Mouse (Mus musculus): ENCODE results near the gene Rep15. TPM values are rescaled to one million over a fixed set of nuclear protein-coding genes. Genes with fewer than 3 reads are reported as not detected.

Gene Rep15
- polyA plus RNA-seq, 1 experiment, result 0.90 TPM

- TF ChIP-seq TCF12 (IDR thresholded peaks at IDR 0.05; ENCODE audit: insufficient read depth, poor library complexity, severe bottlenecking), result no peak
- no peak for TF ChIP-seq CEBPB (IDR thresholded peaks at IDR 0.05; ENCODE audit: insufficient read depth, poor library complexity, severe bottlenecking)
- TF ChIP-seq MYOD1 (IDR thresholded peaks at IDR 0.05; ENCODE audit: control insufficient read depth in 1 of 3, insufficient read length in 2 of 3, low read depth in 2 of 3), result no peak
Observed at GRCm38 (mm10) chr6:147053785-147054646, 21.6 kb downstream of the Rep15 start.

GRCm38 (mm10) chr6:147055374-147055977, 23.1 kb downstream of the Rep15 start:
- no peak overlapping the region for H3ac ChIP-seq (ENCODE audit: control insufficient read depth, insufficient read length)
- no peak for TF ChIP-seq SRF (IDR thresholded peaks at IDR 0.05; ENCODE audit: control insufficient read depth, insufficient read length, low read depth)
- no peaks in the 10 kb centered on the region for H3K79me2 ChIP-seq (ENCODE audit: control insufficient read depth, insufficient read depth)
- no peak overlapping the region for H3K4me2 ChIP-seq (ENCODE audit: low read depth)
- H3K4me3 ChIP-seq, result no peak overlapping the region
- peaks cover 12% of the 10 kb centered on the region for H3K36me3 ChIP-seq (ENCODE audit: control insufficient read depth, insufficient read depth)
- no peaks in the 10 kb centered on the region for H3K27me3 ChIP-seq (ENCODE audit: control insufficient read depth, insufficient read depth, insufficient read length)

More at GRCm38 (mm10) chr6:147053785-147054646, 21.6 kb downstream of the Rep15 start:
- peaks cover 21% of the 10 kb centered on the region for H3K36me3 ChIP-seq (ENCODE audit: control insufficient read depth, insufficient read depth)
- H3K4me2 ChIP-seq (ENCODE audit: low read depth), result no peak overlapping the region
- H3K27me3 ChIP-seq (ENCODE audit: control insufficient read depth, insufficient read depth, insufficient read length), result no peaks in the 10 kb centered on the region
- no peaks in the 10 kb centered on the region for H3K79me2 ChIP-seq (ENCODE audit: control insufficient read depth, insufficient read depth)
- no peak overlapping the region for H3K4me3 ChIP-seq
- H3ac ChIP-seq (ENCODE audit: control insufficient read depth, insufficient read length), result no peak overlapping the region

- TF ChIP-seq USF1 (IDR thresholded peaks at IDR 0.05; ENCODE audit: low read depth) (no peak), E2F4 (IDR thresholded peaks at IDR 0.05; ENCODE audit: insufficient read depth) (no peak), POLR2A (IDR thresholded peaks at IDR 0.05; ENCODE audit: insufficient read length, low read depth) (no peak), MAX (IDR thresholded peaks at IDR 0.05; ENCODE audit: low read depth) (no peak), MYOD1 (IDR thresholded peaks at IDR 0.05; ENCODE audit: control insufficient read depth in 1 of 3, insufficient read length in 2 of 3, low read depth in 2 of 3) (no peak), CEBPB (IDR thresholded peaks at IDR 0.05; ENCODE audit: insufficient read depth, poor library complexity, severe bottlenecking) (no peak), TCF12 (IDR thresholded peaks at IDR 0.05; ENCODE audit: insufficient read depth, poor library complexity, severe bottlenecking) (no peak), REST (IDR thresholded peaks at IDR 0.05; ENCODE audit: insufficient read depth, insufficient read length) (no peak), POLR2AphosphoS2 (IDR thresholded peaks at IDR 0.05; ENCODE audit: insufficient read length, low read depth) (no peak)
- no peak overlapping the region for H3ac ChIP-seq (ENCODE audit: control insufficient read depth, insufficient read length)
- peaks cover 25% of the 10 kb centered on the region for H3K36me3 ChIP-seq (ENCODE audit: control insufficient read depth, insufficient read depth)
- no peaks in the 10 kb centered on the region for H3K79me2 ChIP-seq (ENCODE audit: control insufficient read depth, insufficient read depth)
- no peak overlapping the region for H3K4me2 ChIP-seq (ENCODE audit: low read depth)
- H3K4me3 ChIP-seq, result no peak overlapping the region
- no peaks in the 10 kb centered on the region for H3K27me3 ChIP-seq (ENCODE audit: control insufficient read depth, insufficient read depth, insufficient read length)
Observed at GRCm38 (mm10) chr6:147059326-147059725, 26.9 kb downstream of the Rep15 start.

GRCm38 (mm10) chr6:147061630-147062029, 29.2 kb downstream of the Rep15 start:
- Histone ChIP-seq H3K4me2 (ENCODE audit: low read depth) (no peak overlapping the region), H3K36me3 (ENCODE audit: control insufficient read depth, insufficient read depth) (peaks cover 25% of the 10 kb centered on the region), H3K4me3 (no peak overlapping the region), H3ac (ENCODE audit: control insufficient read depth, insufficient read length) (no peak overlapping the region), H3K79me2 (ENCODE audit: control insufficient read depth, insufficient read depth) (no peaks in the 10 kb centered on the region), H3K27me3 (ENCODE audit: control insufficient read depth, insufficient read depth, insufficient read length) (no peaks in the 10 kb centered on the region)
- TF ChIP-seq POLR2AphosphoS2 (IDR thresholded peaks at IDR 0.05; ENCODE audit: insufficient read length, low read depth), result no peak
- no peak for TF ChIP-seq REST (IDR thresholded peaks at IDR 0.05; ENCODE audit: insufficient read depth, insufficient read length)
- no peak for TF ChIP-seq MYOG (IDR thresholded peaks at IDR 0.05; ENCODE audit: control insufficient read depth in 1 of 3, insufficient read depth in 1 of 3, insufficient read length in 2 of 3, low read depth in 2 of 3)
- no peak for TF ChIP-seq CEBPB (IDR thresholded peaks at IDR 0.05; ENCODE audit: insufficient read depth, poor library complexity, severe bottlenecking)
- no peak for TF ChIP-seq USF1 (IDR thresholded peaks at IDR 0.05; ENCODE audit: low read depth)
- TF ChIP-seq TCF3 (IDR thresholded peaks at IDR 0.05; ENCODE audit: insufficient read length, low read depth), result no peak
- TF ChIP-seq TCF12 (IDR thresholded peaks at IDR 0.05; ENCODE audit: insufficient read depth, poor library complexity, severe bottlenecking), result no peak
- no peak for TF ChIP-seq SRF (IDR thresholded peaks at IDR 0.05; ENCODE audit: control insufficient read depth, insufficient read length, low read depth)
- no peak for TF ChIP-seq MYOD1 (IDR thresholded peaks at IDR 0.05; ENCODE audit: control insufficient read depth in 1 of 3, insufficient read length in 2 of 3, low read depth in 2 of 3)
- no peak for TF ChIP-seq E2F4 (IDR thresholded peaks at IDR 0.05; ENCODE audit: insufficient read depth)
- no peak for TF ChIP-seq MAX (IDR thresholded peaks at IDR 0.05; ENCODE audit: low read depth)
- TF ChIP-seq POLR2A (IDR thresholded peaks at IDR 0.05; ENCODE audit: insufficient read length, low read depth), result no peak

- Histone ChIP-seq H3K27me3 (ENCODE audit: control insufficient read depth, insufficient read depth, insufficient read length) (no peaks in the 10 kb centered on the region), H3K4me3 (no peak overlapping the region), H3K4me2 (ENCODE audit: low read depth) (no peak overlapping the region), H3ac (ENCODE audit: control insufficient read depth, insufficient read length) (no peak overlapping the region), H3K36me3 (ENCODE audit: control insufficient read depth, insufficient read depth) (peaks cover 25% of the 10 kb centered on the region), H3K79me2 (ENCODE audit: control insufficient read depth, insufficient read depth) (no peaks in the 10 kb centered on the region)
- TF ChIP-seq REST (IDR thresholded peaks at IDR 0.05; ENCODE audit: insufficient read depth, insufficient read length), result no peak
- no peak for TF ChIP-seq CEBPB (IDR thresholded peaks at IDR 0.05; ENCODE audit: insufficient read depth, poor library complexity, severe bottlenecking)
- no peak for TF ChIP-seq TCF12 (IDR thresholded peaks at IDR 0.05; ENCODE audit: insufficient read depth, poor library complexity, severe bottlenecking)
- no peak for TF ChIP-seq MAX (IDR thresholded peaks at IDR 0.05; ENCODE audit: low read depth)
- no peak for TF ChIP-seq SRF (IDR thresholded peaks at IDR 0.05; ENCODE audit: control insufficient read depth, insufficient read length, low read depth)
- TF ChIP-seq MYOD1 (IDR thresholded peaks at IDR 0.05; ENCODE audit: control insufficient read depth in 1 of 3, insufficient read length in 2 of 3, low read depth in 2 of 3), result no peak
- no peak for TF ChIP-seq E2F4 (IDR thresholded peaks at IDR 0.05; ENCODE audit: insufficient read depth)
- TF ChIP-seq POLR2A (IDR thresholded peaks at IDR 0.05; ENCODE audit: insufficient read length, low read depth), result no peak
- TF ChIP-seq MYOG (IDR thresholded peaks at IDR 0.05; ENCODE audit: control insufficient read depth in 1 of 3, insufficient read depth in 1 of 3, insufficient read length in 2 of 3, low read depth in 2 of 3), result no peak
- TF ChIP-seq POLR2AphosphoS2 (IDR thresholded peaks at IDR 0.05; ENCODE audit: insufficient read length, low read depth), result no peak
- TF ChIP-seq TCF3 (IDR thresholded peaks at IDR 0.05; ENCODE audit: insufficient read length, low read depth), result no peak
- no peak for TF ChIP-seq USF1 (IDR thresholded peaks at IDR 0.05; ENCODE audit: low read depth)
Observed at GRCm38 (mm10) chr6:147062034-147062433, 29.6 kb downstream of the Rep15 start.

Measured in myocyte (in vitro differentiated cells).